Mouse (Mus musculus) forebrain, embryonic 15.5 days (tissue): ENCODE data around the gene Pilrb1. TPM values are rescaled to one million over a fixed set of nuclear protein-coding genes. Genes with fewer than 3 reads are reported as not detected.
"Not testable (repeated sequence)": the region's sequence is repeated elsewhere in the genome, so short reads cannot be mapped to it uniquely, and the experiment has no call there.

ENCODE experiments used
- ATAC-seq: fragments of 200-750 bp; cut with Nextera tagmentation; replicated peaks from 2 replicates; pipeline ENCODE4 v1.8.0; 2017; ENCODE audit warnings: mild to moderate bottlenecking, moderate TSS enrichment, moderate library complexity
- H3K27ac ChIP-seq: fragments of 300-500 bp; sonication (generic); replicated peaks from 2 replicates; pipeline ENCODE4 v1.5.1; 2015; ENCODE audit warnings: mild to moderate bottlenecking, inconsistent platforms
- H3K27me3 ChIP-seq: fragments of 300-500 bp; sonication (generic); 2 replicates; pipeline ENCODE4 v1.6.1; 2015; ENCODE audit warnings: inconsistent platforms
- H3K36me3 ChIP-seq: fragments of 300-500 bp; sonication (generic); 2 replicates; pipeline ENCODE4 v1.6.1; 2015; ENCODE audit warnings: mild to moderate bottlenecking, inconsistent platforms
- H3K4me1 ChIP-seq: fragments of 300-500 bp; sonication (generic); 2 replicates; pipeline ENCODE4 v1.6.1; 2015; ENCODE audit warnings: inconsistent platforms
- H3K4me2 ChIP-seq: fragments of 300-500 bp; sonication (generic); replicated peaks from 2 replicates; pipeline ENCODE4 v1.6.1; 2015; ENCODE audit warnings: mild to moderate bottlenecking, inconsistent platforms
- H3K4me3 ChIP-seq: fragments of 300-500 bp; sonication (generic); 2 replicates; pipeline ENCODE4 v1.5.1; 2015; ENCODE audit warnings: mild to moderate bottlenecking, inconsistent platforms
- H3K9ac ChIP-seq: fragments of 300-500 bp; sonication (generic); replicated peaks from 2 replicates; pipeline ENCODE4 v1.6.1; 2015; ENCODE audit warnings: mild to moderate bottlenecking, inconsistent platforms
- H3K9me3 ChIP-seq: fragments of 300-500 bp; sonication (generic); 2 replicates; pipeline ENCODE4 v1.6.1; 2016; ENCODE audit warnings: inconsistent platforms
- WGBS: fragments of 180-500 bp; shearing (Covaris S2); methylation state at CpG from one replicate; pipeline ENCODE4 v1.1.7; 2015; ENCODE audit warnings: mixed read lengths; 5-methylcytosine and 5-hydroxymethylcytosine counted together
- polyA plus RNA-seq: library from polyadenylated mRNA; unstranded; fragments of >200 nt; fragmentation: Nextera tagmentation; extraction: Ambion mirVana; gene quantifications from 2 replicates; pipeline ENCODE4 v1.2.1, GENCODE M21; 2015

The Pilrb1 gene
- polyA plus RNA-seq, 1 experiment from 2014 or later = not detected

GRCm38 (mm10) chr5:137864008-137864407 is 6.1 kb upstream of the Pilrb1 start:
- not testable (repeated sequence) for H3K4me2 ChIP-seq, H3K4me3 ChIP-seq, H3K4me1 ChIP-seq, H3K27ac ChIP-seq, ATAC-seq, H3K9ac ChIP-seq, H3K36me3 ChIP-seq, H3K9me3 ChIP-seq, H3K27me3 ChIP-seq
- 83% methylated on average over 1 of the region's 1 CpGs for WGBS

- H3K9me3 ChIP-seq, H3K36me3 ChIP-seq, H3K27me3 ChIP-seq, H3K4me2 ChIP-seq, H3K9ac ChIP-seq, H3K4me3 ChIP-seq, ATAC-seq, H3K27ac ChIP-seq, H3K4me1 ChIP-seq: not testable (repeated sequence)
- WGBS = 82% methylated on average over 5 of the region's 5 CpGs
These were observed 1.0 kb downstream of the Pilrb1 start for GRCm38 (mm10) chr5:137856870-137857269.

- WGBS = 83% methylated on average over 3 of the region's 3 CpGs
These were observed 3.0 kb downstream of the Pilrb1 start for GRCm38 (mm10) chr5:137854907-137855306.

GRCm38 (mm10) chr5:137850313-137850712 is 7.6 kb downstream of the Pilrb1 start:
- not testable (repeated sequence) for H3K9me3 ChIP-seq, H3K4me1 ChIP-seq, H3K4me3 ChIP-seq, ATAC-seq, H3K9ac ChIP-seq, H3K27ac ChIP-seq, H3K4me2 ChIP-seq, H3K27me3 ChIP-seq, H3K36me3 ChIP-seq
- 91% methylated on average over 1 of the region's 1 CpGs for WGBS

More at GRCm38 (mm10) chr5:137854907-137855306, 3.0 kb downstream of the Pilrb1 start:
- not testable (repeated sequence) for H3K4me3 ChIP-seq, H3K36me3 ChIP-seq, ATAC-seq, H3K27ac ChIP-seq, H3K4me1 ChIP-seq, H3K27me3 ChIP-seq, H3K9ac ChIP-seq, H3K4me2 ChIP-seq, H3K9me3 ChIP-seq

- H3K4me2 ChIP-seq, H3K27me3 ChIP-seq, H3K36me3 ChIP-seq, H3K4me1 ChIP-seq, H3K27ac ChIP-seq, H3K9ac ChIP-seq, H3K4me3 ChIP-seq, ATAC-seq, H3K9me3 ChIP-seq: not testable (repeated sequence)
These were observed 20.8 kb downstream of the Pilrb1 start for GRCm38 (mm10) chr5:137837110-137837509.

GRCm38 (mm10) chr5:137836611-137837010 is 21.3 kb downstream of the Pilrb1 start:
- H3K27ac ChIP-seq = no peak overlapping the region
- no peaks in the 10 kb centered on the region for H3K9me3 ChIP-seq
- no peaks in the 10 kb centered on the region for H3K27me3 ChIP-seq
- no peak overlapping the region for H3K4me3 ChIP-seq
- H3K9ac ChIP-seq = no peak overlapping the region
- no peak for ATAC-seq
- H3K4me1 ChIP-seq = no peaks in the 10 kb centered on the region
- H3K4me2 ChIP-seq = no peak overlapping the region
- H3K36me3 ChIP-seq = no peaks in the 10 kb centered on the region

GRCm38 (mm10) chr5:137835966-137836520 is 21.9 kb downstream of the Pilrb1 start, which contains the start of gene Pilra:
TSS of gene Pilra (minus strand) at chr5:137836281.
- not testable (repeated sequence) for H3K4me3 ChIP-seq, H3K4me2 ChIP-seq, ATAC-seq, H3K27me3 ChIP-seq, H3K4me1 ChIP-seq, H3K27ac ChIP-seq, H3K9me3 ChIP-seq, H3K9ac ChIP-seq, H3K36me3 ChIP-seq
- WGBS = 77% methylated on average over 2 of the region's 2 CpGs

- ATAC-seq = no peak
- Histone ChIP-seq H3K9me3 (no peaks in the 10 kb centered on the region), H3K9ac (no peak overlapping the region), H3K4me2 (no peak overlapping the region), H3K36me3 (no peaks in the 10 kb centered on the region), H3K27ac (no peak overlapping the region), H3K4me1 (no peaks in the 10 kb centered on the region), H3K4me3 (no peak overlapping the region), H3K27me3 (no peaks in the 10 kb centered on the region)
- 55% methylated on average over 4 of the region's 4 CpGs for WGBS
These were observed 24.4 kb downstream of the Pilrb1 start for GRCm38 (mm10) chr5:137833500-137833899.

GRCm38 (mm10) chr5:137831506-137831905 is 26.4 kb downstream of the Pilrb1 start:
- H3K4me3 ChIP-seq = no peak overlapping the region
- H3K27me3 ChIP-seq = no peaks in the 10 kb centered on the region
- no peaks in the 10 kb centered on the region for H3K4me1 ChIP-seq
- no peak overlapping the region for H3K27ac ChIP-seq
- WGBS = 81% methylated on average over 6 of the region's 6 CpGs
- no peak overlapping the region for H3K4me2 ChIP-seq
- no peak overlapping the region for H3K9ac ChIP-seq
- no peak for ATAC-seq
- H3K9me3 ChIP-seq = no peaks in the 10 kb centered on the region
- H3K36me3 ChIP-seq = no peaks in the 10 kb centered on the region

- no peaks in the 10 kb centered on the region for H3K9me3 ChIP-seq
- 93% methylated on average over 4 of the region's 4 CpGs for WGBS
- no peak overlapping the region for H3K9ac ChIP-seq
- no peak for ATAC-seq
- H3K27ac ChIP-seq = no peak overlapping the region
- no peaks in the 10 kb centered on the region for H3K4me1 ChIP-seq
- no peaks in the 10 kb centered on the region for H3K27me3 ChIP-seq
- H3K4me3 ChIP-seq = no peak overlapping the region
- no peaks in the 10 kb centered on the region for H3K36me3 ChIP-seq
- no peak overlapping the region for H3K4me2 ChIP-seq
These were observed 26.8 kb downstream of the Pilrb1 start for GRCm38 (mm10) chr5:137831106-137831505.

GRCm38 (mm10) chr5:137830238-137830637 is 27.7 kb downstream of the Pilrb1 start:
- Histone ChIP-seq H3K36me3 (no peaks in the 10 kb centered on the region), H3K9me3 (no peaks in the 10 kb centered on the region), H3K4me1 (no peaks in the 10 kb centered on the region), H3K27ac (no peak overlapping the region), H3K27me3 (no peaks in the 10 kb centered on the region), H3K9ac (no peak overlapping the region), H3K4me2 (no peak overlapping the region), H3K4me3 (no peak overlapping the region)
- no peak for ATAC-seq
- 87% methylated on average over 7 of the region's 7 CpGs for WGBS

- H3K4me2 ChIP-seq = no peak overlapping the region
- no peak for ATAC-seq
- no peak overlapping the region for H3K4me3 ChIP-seq
- no peak overlapping the region for H3K27ac ChIP-seq
- no peaks in the 10 kb centered on the region for H3K9me3 ChIP-seq
- no peaks in the 10 kb centered on the region for H3K4me1 ChIP-seq
- no peaks in the 10 kb centered on the region for H3K36me3 ChIP-seq
- no peaks in the 10 kb centered on the region for H3K27me3 ChIP-seq
- no peak overlapping the region for H3K9ac ChIP-seq
- 87% methylated on average over 6 of the region's 6 CpGs for WGBS
These were observed 29.2 kb downstream of the Pilrb1 start for GRCm38 (mm10) chr5:137828694-137829093.

- Histone ChIP-seq H3K36me3 (no peaks in the 10 kb centered on the region), H3K4me2 (no peak overlapping the region), H3K27me3 (no peaks in the 10 kb centered on the region), H3K4me3 (no peak overlapping the region), H3K9me3 (no peaks in the 10 kb centered on the region), H3K27ac (no peak overlapping the region), H3K4me1 (no peaks in the 10 kb centered on the region), H3K9ac (no peak overlapping the region)
- no peak for ATAC-seq
- WGBS = 66% methylated on average over 7 of the region's 7 CpGs
These were observed 31.5 kb downstream of the Pilrb1 start for GRCm38 (mm10) chr5:137826421-137826820.
